Mouse (Mus musculus) leukemia stem cell, adult 10-12 weeks (primary cell): ENCODE data around the gene Parp4. TPM values are rescaled to one million over a fixed set of nuclear protein-coding genes. Genes with fewer than 3 reads are reported as not detected.

ENCODE experiments used
- polyA plus RNA-seq: library from polyadenylated mRNA; stranded (reverse); fragments of >175 nt; gene quantifications from 2 replicates; pipeline ENCODE4 v1.2.3, GENCODE M21; 2012; ENCODE audit warnings: low replicate concordance

The Parp4 gene
- 1.9 and 5.3 TPM in 2 replicates for polyA plus RNA-seq

GRCm38 (mm10) chr14:56575416-56575815, at the start of gene Parp4, which contains the start of gene Cenpj:
TSS of gene Parp4 (plus strand) at chr14:56575619.
TSS of gene Cenpj (minus strand) at chr14:56575425.

DNA sequence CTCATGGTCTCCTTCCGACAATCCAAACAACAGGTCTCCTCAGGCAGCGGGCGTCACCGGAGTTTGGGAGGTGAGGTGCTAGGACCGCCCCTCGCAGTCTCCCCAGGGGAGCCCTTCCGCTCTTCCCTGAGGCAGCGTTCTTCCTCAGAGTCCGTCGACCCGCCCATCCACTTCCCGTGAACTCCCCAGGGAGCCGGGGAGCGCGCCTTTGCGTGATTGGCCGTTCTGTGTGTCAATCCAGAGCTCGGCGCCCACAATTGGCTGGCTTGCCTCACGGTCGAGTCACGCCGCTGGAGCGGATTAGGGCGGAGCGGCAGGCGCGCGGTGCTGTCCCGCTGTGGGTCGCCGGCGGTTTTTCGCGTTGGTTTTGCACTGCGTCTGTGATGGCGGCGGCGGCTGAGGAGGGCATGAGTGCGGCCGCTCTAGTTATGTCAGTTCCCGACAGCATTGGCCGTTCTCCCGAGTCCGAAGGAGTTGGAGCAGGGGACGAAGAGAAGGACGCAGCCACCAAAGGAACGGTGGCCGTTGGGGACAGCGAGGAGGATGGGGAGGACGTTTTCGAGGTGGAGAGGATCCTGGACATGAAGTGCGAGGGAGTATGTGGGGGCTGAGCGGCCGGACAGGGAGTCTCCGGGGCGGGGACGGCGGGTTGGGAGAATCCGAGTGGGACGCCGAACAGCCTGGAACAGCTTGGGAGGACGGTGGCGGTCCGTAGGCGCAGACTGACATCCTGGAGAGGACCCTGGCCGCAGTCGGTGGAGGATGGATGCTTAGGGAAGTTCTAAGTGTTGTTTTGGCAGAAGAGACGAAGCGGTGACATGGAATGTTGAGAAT, 92.8 kb downstream of the Parp4 start, which contains the start of gene Mphosph8:
Gene Mphosph8 (plus strand): TSS at position 280 of the 834 bp plus-strand sequence.

Other genes with a start within 250 kb of the Parp4 start
- not detected in 2 replicates for gene Atp12a, start 210.6 kb upstream of the Parp4 start, polyA plus RNA-seq
- gene Rnf17, start 173.0 kb upstream of the Parp4 start, polyA plus RNA-seq, result 0.93 TPM in 1 of 2 replicates, not detected in the other
- 1.3 and 2.3 TPM in 2 replicates for gene Cenpj, start 194 bp upstream of the Parp4 start, polyA plus RNA-seq
- 1.2 and 1.9 TPM in 2 replicates for gene Mphosph8, start 92.6 kb downstream of the Parp4 start, polyA plus RNA-seq
- gene Pspc1, start 202.7 kb downstream of the Parp4 start, polyA plus RNA-seq, result 7.7 and 14.6 TPM in 2 replicates
- gene Zmym5, start 236.1 kb downstream of the Parp4 start, polyA plus RNA-seq, result 0.28 and 1.9 TPM in 2 replicates